Mouse (Mus musculus): Measurements from ENCODE around the gene Idua.

The Idua gene

GRCm38 (mm10) chr5:108655381-108655780 is 4.8 kb upstream of the Idua start:
- no peak for DNase-seq (ENCODE audit: low spot score)

GRCm38 (mm10) chr5:108655891-108656650 is 4.1 kb upstream of the Idua start:
- no peak for DNase-seq (ENCODE audit: low spot score)

- DNase-seq (ENCODE audit: low spot score) = no peak
Observed at GRCm38 (mm10) chr5:108657406-108657805, 2.7 kb upstream of the Idua start.

GRCm38 (mm10) chr5:108658611-108659010 is 1.5 kb upstream of the Idua start:
- DNase-seq (ENCODE audit: low spot score) = no peak

GRCm38 (mm10) chr5:108660632-108661268 is 619 bp downstream of the Idua start:
- peak; percentile 91 for DNase-seq (ENCODE audit: low spot score)

GRCm38 (mm10) chr5:108662772-108663171 is 2.6 kb downstream of the Idua start:
- no peak for DNase-seq (ENCODE audit: low spot score)

- no peak for DNase-seq (ENCODE audit: low spot score)
Observed at GRCm38 (mm10) chr5:108665066-108665465, 4.9 kb downstream of the Idua start.

- no peak for DNase-seq (ENCODE audit: low spot score)
Observed at GRCm38 (mm10) chr5:108667370-108667769, 7.2 kb downstream of the Idua start.

- no peak for DNase-seq (ENCODE audit: low spot score)
Observed at GRCm38 (mm10) chr5:108668387-108668932, 8.3 kb downstream of the Idua start.

- DNase-seq (ENCODE audit: low spot score) = peak; percentile 92
Observed at GRCm38 (mm10) chr5:108668977-108669936, 9.1 kb downstream of the Idua start, which contains the start of gene Dgkq. Gene Dgkq, minus strand, starts transcription at chr5:108669672.

- DNase-seq (ENCODE audit: low spot score) = no peak
Observed at GRCm38 (mm10) chr5:108669986-108670385, 9.9 kb downstream of the Idua start.

GRCm38 (mm10) chr5:108670785-108671184 is 10.7 kb downstream of the Idua start:
- DNase-seq (ENCODE audit: low spot score) = peak; percentile 63

GRCm38 (mm10) chr5:108671757-108672156 is 11.6 kb downstream of the Idua start:
- DNase-seq (ENCODE audit: low spot score) = no peak

- DNase-seq (ENCODE audit: low spot score) = no peak
Observed at GRCm38 (mm10) chr5:108674624-108675023, 14.5 kb downstream of the Idua start.

GRCm38 (mm10) chr5:108675251-108675816 is 15.2 kb downstream of the Idua start, which contains the start of gene Slc26a1:
Gene Slc26a1, minus strand, starts transcription at chr5:108675569.
- no peak for DNase-seq (ENCODE audit: low spot score)

- DNase-seq (ENCODE audit: low spot score) = no peak
Observed at GRCm38 (mm10) chr5:108676772-108677498, 16.8 kb downstream of the Idua start.

- peak; percentile 83 for DNase-seq (ENCODE audit: low spot score)
Observed at GRCm38 (mm10) chr5:108677605-108678295, 17.6 kb downstream of the Idua start.

GRCm38 (mm10) chr5:108678296-108678854 is 18.2 kb downstream of the Idua start:
- DNase-seq (ENCODE audit: low spot score) = no peak

- no peak for DNase-seq (ENCODE audit: low spot score)
Observed at GRCm38 (mm10) chr5:108679909-108680308, 19.8 kb downstream of the Idua start.

- DNase-seq (ENCODE audit: low spot score) = no peak
Observed at GRCm38 (mm10) chr5:108680871-108681270, 20.7 kb downstream of the Idua start.

Measured in layer of hippocampus, adult 11-12 months (tissue).